Mouse (Mus musculus) layer of hippocampus, postnatal 14 days (tissue): Measurements from ENCODE around the gene Mep1a. TPM values are rescaled to one million over a fixed set of nuclear protein-coding genes. Genes with fewer than 3 reads are reported as not detected.
"Not testable (repeated sequence)": the region's sequence is repeated elsewhere in the genome, so short reads cannot be mapped to it uniquely, and the experiment has no call there.

Experiments
- DNase-seq, 2 experiments: peaks; one replicate each; pipeline ENCODE4 v3.0.0; 2021 to 2022; ENCODE audit warnings: low spot score in 2 of 2, mixed read lengths in 1 of 2
- long read RNA-seq, 2 experiments: library from polyadenylated mRNA; stranded (forward); transcript quantifications; one replicate each; pipeline ENCODE4 v2.0.0; 2021
- total RNA-seq, 2 experiments: library from RNA; stranded (reverse); gene quantifications; 2 replicates each; pipeline ENCODE4 v1.2.3; 2021

Gene Mep1a
- not detected for total RNA-seq
- long read RNA-seq, experiment 1: 0 reads
- long read RNA-seq, experiment 2: 0 reads

GRCm38 (mm10) chr17:43502592-43502991 is at the start of gene Mep1a:
Gene Mep1a, minus strand, starts transcription at chr17:43502812.
- no peak for DNase-seq

GRCm38 (mm10) chr17:43551122-43551630 is 48.6 kb upstream of the Mep1a start:
- DNase-seq: no peak

GRCm38 (mm10) chr17:43544040-43544439 is 41.4 kb upstream of the Mep1a start:
- DNase-seq: no peak

GRCm38 (mm10) chr17:43543539-43543938 is 40.9 kb upstream of the Mep1a start, which contains the start of gene Ankrd66:
Gene Ankrd66, minus strand, starts transcription at chr17:43543639.
- DNase-seq: no peak

- no peak for DNase-seq
These were observed 36.2 kb upstream of the Mep1a start for GRCm38 (mm10) chr17:43538767-43539166.

- not testable (repeated sequence) for DNase-seq
These were observed 34.2 kb upstream of the Mep1a start for GRCm38 (mm10) chr17:43536841-43537240.

- DNase-seq: peak; percentile 25 to 28
These were observed 32.0 kb upstream of the Mep1a start for GRCm38 (mm10) chr17:43534362-43535222.

GRCm38 (mm10) chr17:43531192-43531591 is 28.6 kb upstream of the Mep1a start:
- DNase-seq: no peak

GRCm38 (mm10) chr17:43530507-43530906 is 27.9 kb upstream of the Mep1a start:
- peak; percentile 17 to 39 for DNase-seq

GRCm38 (mm10) chr17:43520166-43520565 is 17.6 kb upstream of the Mep1a start:
- DNase-seq: no peak

- DNase-seq: peak; percentile 58 to 85
These were observed 16.2 kb upstream of the Mep1a start for GRCm38 (mm10) chr17:43518644-43519409.

GRCm38 (mm10) chr17:43510782-43511181 is 8.2 kb upstream of the Mep1a start:
- DNase-seq: no peak

GRCm38 (mm10) chr17:43504594-43504934 is 2.0 kb upstream of the Mep1a start:
- DNase-seq: no peak

GRCm38 (mm10) chr17:43503861-43504593 is 1.4 kb upstream of the Mep1a start:
- no peak for DNase-seq

GRCm38 (mm10) chr17:43501631-43502030 is 981 bp downstream of the Mep1a start:
- DNase-seq: no peak

GRCm38 (mm10) chr17:43501223-43501622 is 1.4 kb downstream of the Mep1a start:
- no peak for DNase-seq

- DNase-seq: no peak
These were observed 2.1 kb downstream of the Mep1a start for GRCm38 (mm10) chr17:43500513-43500912.

GRCm38 (mm10) chr17:43497521-43497920 is 5.1 kb downstream of the Mep1a start:
- DNase-seq: no peak

GRCm38 (mm10) chr17:43495502-43495901 is 7.1 kb downstream of the Mep1a start:
- DNase-seq: no peak

GRCm38 (mm10) chr17:43490371-43490770 is 12.2 kb downstream of the Mep1a start:
- DNase-seq: not testable (repeated sequence)
